Comparison of ENCODE assay signal across 32 mouse cellular contexts in the genomic region with DNA sequence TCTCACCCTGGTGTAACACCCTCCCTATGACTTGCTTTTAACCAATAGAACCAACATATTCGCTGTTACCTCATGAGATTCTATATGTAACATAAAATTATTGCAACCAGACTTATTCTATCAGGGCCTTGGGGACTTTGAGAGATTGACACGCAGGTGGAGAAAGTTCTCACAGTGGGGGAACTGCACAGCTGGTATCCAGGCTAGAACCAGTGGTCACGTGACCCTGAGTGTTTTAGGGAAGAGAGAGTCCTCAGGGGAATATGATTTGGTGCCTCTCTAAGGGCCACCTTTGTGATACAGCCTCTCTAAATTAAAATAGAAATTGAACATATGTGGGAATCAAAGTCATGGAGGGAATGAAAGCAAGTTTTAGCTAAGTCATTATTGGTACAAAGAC.
"Had no signal": no experiment of that assay in that cellular context is flagged by ENCODE, and none has a peak within 500 bp of the region (broad histone marks: within the 10 kb centered on the region; RNA-seq: fewer than 3 reads in every experiment).

No protein-coding gene starts in this region.

- DNase-seq: left cerebral cortex, postnatal 4 days; liver; liver, embryonic 13.5 days; liver, postnatal 0 days; lung, adult 18-20 months; lung, adult 2 months; lung, embryonic 14.5 days; lung, postnatal 10 days; lung, postnatal 14 days; lung, postnatal 36 days; lung, postnatal 4 days; midbrain, embryonic 14.5 days had no signal

- H3K9me3 ChIP-seq: limb, embryonic 10.5 days; limb, embryonic 12.5 days; limb, embryonic 13.5 days; limb, embryonic 15.5 days; liver, embryonic 12.5 days; liver, embryonic 13.5 days; liver, embryonic 15.5 days; lung, embryonic 15.5 days; megakaryocyte, embryonic 14.5 days; midbrain, embryonic 10.5 days; midbrain, embryonic 12.5 days; midbrain, embryonic 15.5 days; neural tube, embryonic 12.5 days; neural tube, embryonic 13.5 days had no signal

- ATAC-seq: liver, embryonic 12.5 days; liver, postnatal 0 days; lung, postnatal 0 days; midbrain, embryonic 15.5 days; midbrain, embryonic 16.5 days had no signal

- H3K36me3 ChIP-seq: limb, embryonic 10.5 days; limb, embryonic 12.5 days; limb, embryonic 13.5 days; limb, embryonic 15.5 days; liver, embryonic 12.5 days; liver, embryonic 13.5 days; liver, embryonic 15.5 days; lung, embryonic 15.5 days; midbrain, embryonic 10.5 days; midbrain, embryonic 12.5 days; midbrain, embryonic 15.5 days; neural tube, embryonic 12.5 days; neural tube, embryonic 13.5 days had no signal

- H3K4me2 ChIP-seq: limb, embryonic 12.5 days; limb, embryonic 13.5 days; limb, embryonic 15.5 days; liver, embryonic 11.5 days; liver, embryonic 12.5 days; liver, embryonic 13.5 days; liver, embryonic 15.5 days; lung, embryonic 14.5 days; lung, embryonic 15.5 days; midbrain, embryonic 11.5 days; midbrain, embryonic 12.5 days; midbrain, embryonic 15.5 days; neural tube, embryonic 12.5 days; neural tube, embryonic 13.5 days had no signal

- H3K4me3 ChIP-seq: limb, embryonic 10.5 days; limb, embryonic 12.5 days; limb, embryonic 13.5 days; limb, embryonic 15.5 days; liver, embryonic 12.5 days; liver, embryonic 13.5 days; liver, embryonic 15.5 days; lung, embryonic 15.5 days; megakaryocyte, embryonic 14.5 days; midbrain, embryonic 10.5 days; midbrain, embryonic 12.5 days; midbrain, embryonic 15.5 days; myocyte; neural tube, embryonic 12.5 days; neural tube, embryonic 13.5 days had no signal

- H3K27ac ChIP-seq: limb, embryonic 10.5 days; limb, embryonic 12.5 days; limb, embryonic 13.5 days; limb, embryonic 15.5 days; liver, embryonic 12.5 days; liver, embryonic 13.5 days; liver, embryonic 14.5 days; liver, embryonic 15.5 days; lung, embryonic 15.5 days; macrophage; midbrain, embryonic 10.5 days; midbrain, embryonic 12.5 days; midbrain, embryonic 15.5 days; neural tube, embryonic 12.5 days; neural tube, embryonic 13.5 days had no signal

- H3K27me3 ChIP-seq: limb, embryonic 12.5 days; limb, embryonic 13.5 days; limb, embryonic 15.5 days; liver, embryonic 12.5 days; liver, embryonic 13.5 days; liver, embryonic 15.5 days; lung, embryonic 15.5 days; midbrain, embryonic 12.5 days; midbrain, embryonic 15.5 days; neural tube, embryonic 12.5 days; neural tube, embryonic 13.5 days had no signal

- H3K9ac ChIP-seq: limb, embryonic 12.5 days; limb, embryonic 13.5 days; limb, embryonic 15.5 days; liver, embryonic 12.5 days; liver, embryonic 13.5 days; liver, embryonic 14.5 days; liver, embryonic 15.5 days; liver, postnatal 0 days; lung, embryonic 14.5 days; lung, embryonic 15.5 days; midbrain, embryonic 12.5 days; midbrain, embryonic 15.5 days; neural tube, embryonic 12.5 days; neural tube, embryonic 13.5 days had no signal

- H3K4me1 ChIP-seq: limb, embryonic 10.5 days; limb, embryonic 12.5 days; limb, embryonic 13.5 days; limb, embryonic 15.5 days; liver, embryonic 12.5 days; liver, embryonic 13.5 days; liver, embryonic 15.5 days; lung, embryonic 15.5 days; midbrain, embryonic 10.5 days; midbrain, embryonic 12.5 days; midbrain, embryonic 15.5 days; neural tube, embryonic 12.5 days; neural tube, embryonic 13.5 days had no signal
